Mouse (Mus musculus) embryonic facial prominence, embryonic 13.5 days (tissue): ENCODE measurements around the gene Hdhd3. TPM values are rescaled to one million over a fixed set of nuclear protein-coding genes. Genes with fewer than 3 reads are reported as not detected.
A peak's percentile ranks its signal among the peaks of the same experiment; 100 is the strongest.

ENCODE experiments used
- ATAC-seq: fragments of 200-750 bp; cut with Nextera tagmentation; 2 replicates; pipeline ENCODE4 v1.8.0; 2017; ENCODE audit warnings: low read depth; ENCODE audit not compliant: insufficient number of reproducible peaks, insufficient read depth, low FRiP score, low TSS enrichment
- H3K27ac ChIP-seq: fragments of 300-500 bp; sonication (generic); 2 replicates; pipeline ENCODE4 v1.5.1; 2015; ENCODE audit warnings: moderate library complexity, mild to moderate bottlenecking, inconsistent platforms
- H3K27me3 ChIP-seq: fragments of 300-500 bp; sonication (generic); 2 replicates; pipeline ENCODE4 v1.6.1; 2015; ENCODE audit warnings: mild to moderate bottlenecking, inconsistent platforms
- H3K36me3 ChIP-seq: fragments of 300-500 bp; sonication (generic); 2 replicates; pipeline ENCODE4 v1.6.1; 2015; ENCODE audit warnings: mild to moderate bottlenecking, inconsistent platforms
- H3K4me1 ChIP-seq: fragments of 300-500 bp; sonication (generic); 2 replicates; pipeline ENCODE4 v1.6.1; 2015; ENCODE audit warnings: inconsistent platforms
- H3K4me2 ChIP-seq: fragments of 300-500 bp; sonication (generic); 2 replicates; pipeline ENCODE4 v1.6.1; 2015; ENCODE audit warnings: moderate library complexity, mild to moderate bottlenecking, inconsistent platforms
- H3K4me3 ChIP-seq: fragments of 300-500 bp; sonication (generic); 2 replicates; pipeline ENCODE4 v1.5.1; 2015; ENCODE audit warnings: mild to moderate bottlenecking, inconsistent platforms
- H3K9ac ChIP-seq: fragments of 300-500 bp; sonication (generic); 2 replicates; pipeline ENCODE4 v1.6.1; 2015; ENCODE audit warnings: mild to moderate bottlenecking, inconsistent platforms
- H3K9me3 ChIP-seq: fragments of 300-500 bp; sonication (generic); 2 replicates; pipeline ENCODE4 v1.6.1; 2016; ENCODE audit warnings: inconsistent platforms
- WGBS: fragments of 180-500 bp; shearing (Covaris S2); methylation state at CpG from one replicate; pipeline ENCODE4 v1.1.7; 2015; ENCODE audit warnings: mixed read lengths; 5-methylcytosine and 5-hydroxymethylcytosine counted together
- polyA plus RNA-seq: library from polyadenylated mRNA; unstranded; fragments of >200 nt; fragmentation: Nextera tagmentation; extraction: Ambion mirVana; gene quantifications from 2 replicates; pipeline ENCODE4 v1.2.1, GENCODE M21; 2015

The Hdhd3 gene
- polyA plus RNA-seq, result 11.2 and 11.7 TPM in 2 replicates

- Histone ChIP-seq H3K9me3 (no peaks in the 10 kb centered on the region), H3K4me2 (peak within 1 kb of the TSS; percentile 72), H3K4me3 (peak within 1 kb of the TSS; percentile 83), H3K4me1 (peaks cover 10% of the 10 kb centered on the region), H3K27ac (peak within 1 kb of the TSS; percentile 69), H3K9ac (peak within 1 kb of the TSS; percentile 87), H3K36me3 (peaks cover 27% of the 10 kb centered on the region), H3K27me3 (no peaks in the 10 kb centered on the region)
- WGBS, result 58% methylated on average over 3 of the region's 3 CpGs
- no peak for ATAC-seq
Observed at GRCm38 (mm10) chr4:62503374-62503970, at the start of gene Hdhd3. Hdhd3 (minus strand) TSS chr4:62503467.

GRCm38 (mm10) chr4:62551966-62552365 is 48.7 kb upstream of the Hdhd3 start:
- 82% methylated on average over 7 of the region's 7 CpGs for WGBS
- Histone ChIP-seq H3K4me2 (no peak overlapping the region), H3K9me3 (no peaks in the 10 kb centered on the region), H3K27me3 (no peaks in the 10 kb centered on the region), H3K4me3 (no peak overlapping the region), H3K9ac (no peak overlapping the region), H3K27ac (no peak overlapping the region), H3K4me1 (no peaks in the 10 kb centered on the region), H3K36me3 (no peaks in the 10 kb centered on the region)
- ATAC-seq, result no peak

- H3K4me1 ChIP-seq, result no peaks in the 10 kb centered on the region
- no peak overlapping the region for H3K27ac ChIP-seq
- H3K4me3 ChIP-seq, result no peak overlapping the region
- H3K9ac ChIP-seq, result no peak overlapping the region
- no peak for ATAC-seq
- no peak overlapping the region for H3K4me2 ChIP-seq
- no peaks in the 10 kb centered on the region for H3K27me3 ChIP-seq
- H3K36me3 ChIP-seq, result no peaks in the 10 kb centered on the region
- H3K9me3 ChIP-seq, result no peaks in the 10 kb centered on the region
Observed at GRCm38 (mm10) chr4:62544801-62545200, 41.5 kb upstream of the Hdhd3 start.

- WGBS, result 89% methylated on average over 6 of the region's 6 CpGs
- H3K36me3 ChIP-seq, result no peaks in the 10 kb centered on the region
- H3K4me2 ChIP-seq, result no peak overlapping the region
- no peaks in the 10 kb centered on the region for H3K9me3 ChIP-seq
- no peaks in the 10 kb centered on the region for H3K4me1 ChIP-seq
- no peak overlapping the region for H3K4me3 ChIP-seq
- no peak overlapping the region for H3K9ac ChIP-seq
- ATAC-seq, result no peak
- H3K27ac ChIP-seq, result no peak overlapping the region
- no peaks in the 10 kb centered on the region for H3K27me3 ChIP-seq
Observed at GRCm38 (mm10) chr4:62543782-62544181, 40.5 kb upstream of the Hdhd3 start.

GRCm38 (mm10) chr4:62541802-62542201 is 38.5 kb upstream of the Hdhd3 start:
- no peaks in the 10 kb centered on the region for H3K4me1 ChIP-seq
- no peak overlapping the region for H3K4me3 ChIP-seq
- ATAC-seq, result no peak
- no peaks in the 10 kb centered on the region for H3K36me3 ChIP-seq
- H3K27ac ChIP-seq, result no peak overlapping the region
- H3K27me3 ChIP-seq, result no peaks in the 10 kb centered on the region
- H3K9ac ChIP-seq, result no peak overlapping the region
- no peaks in the 10 kb centered on the region for H3K9me3 ChIP-seq
- H3K4me2 ChIP-seq, result no peak overlapping the region
- 73% methylated on average over 3 of the region's 3 CpGs for WGBS

- no peaks in the 10 kb centered on the region for H3K36me3 ChIP-seq
- peaks cover 11% of the 10 kb centered on the region for H3K4me1 ChIP-seq
- H3K4me3 ChIP-seq, result no peak overlapping the region
- H3K27me3 ChIP-seq, result no peaks in the 10 kb centered on the region
- 0 out of 2 replicates have a peak overlapping the region, but pooled peaks have one; percentile 13 for H3K27ac ChIP-seq
- no peak for ATAC-seq
- H3K9me3 ChIP-seq, result no peaks in the 10 kb centered on the region; the same call in 1 of the 2 replicates
- WGBS, result 50% methylated on average over 6 of the region's 6 CpGs
- no peak overlapping the region for H3K9ac ChIP-seq
- no peak overlapping the region for H3K4me2 ChIP-seq
Observed at GRCm38 (mm10) chr4:62533729-62534128, 30.5 kb upstream of the Hdhd3 start.

- no peak overlapping the region for H3K4me3 ChIP-seq
- H3K36me3 ChIP-seq, result peaks cover 4% of the 10 kb centered on the region
- WGBS, result 84% methylated on average over 4 of the region's 4 CpGs
- no peak overlapping the region for H3K4me2 ChIP-seq
- no peak overlapping the region for H3K27ac ChIP-seq
- H3K9me3 ChIP-seq, result no peaks in the 10 kb centered on the region
- H3K27me3 ChIP-seq, result no peaks in the 10 kb centered on the region
- H3K4me1 ChIP-seq, result peaks cover 16% of the 10 kb centered on the region
- H3K9ac ChIP-seq, result no peak overlapping the region
- ATAC-seq, result no peak
Observed at GRCm38 (mm10) chr4:62527655-62528054, 24.4 kb upstream of the Hdhd3 start.

GRCm38 (mm10) chr4:62526256-62526655 is 23.0 kb upstream of the Hdhd3 start:
- Histone ChIP-seq H3K9ac (no peak overlapping the region), H3K4me1 (peaks cover 16% of the 10 kb centered on the region), H3K4me3 (no peak overlapping the region), H3K36me3 (peaks cover 10% of the 10 kb centered on the region), H3K9me3 (no peaks in the 10 kb centered on the region), H3K27me3 (no peaks in the 10 kb centered on the region), H3K27ac (no peak overlapping the region), H3K4me2 (no peak overlapping the region)
- no peak for ATAC-seq
- WGBS, result 59% methylated on average over 2 of the region's 2 CpGs

- Histone ChIP-seq H3K4me3 (peak overlapping the region; percentile 86), H3K27ac (no peak overlapping the region), H3K27me3 (no peaks in the 10 kb centered on the region), H3K4me1 (peaks cover 9% of the 10 kb centered on the region), H3K36me3 (peaks cover 10% of the 10 kb centered on the region), H3K4me2 (peak overlapping the region; percentile 90), H3K9ac (peak overlapping the region; percentile 90; the same call in 1 of the 2 replicates), H3K9me3 (no peaks in the 10 kb centered on the region)
- ATAC-seq, result no peak
- 1% methylated on average over 10 of the region's 10 CpGs for WGBS
Observed at GRCm38 (mm10) chr4:62525489-62525811, 22.2 kb upstream of the Hdhd3 start.

- Histone ChIP-seq H3K4me3 (peak within 1 kb of the TSS; percentile 86), H3K27ac (peak within 1 kb of the TSS; percentile 96), H3K36me3 (peaks cover 10% of the 10 kb centered on the region), H3K9ac (peak within 1 kb of the TSS; percentile 90), H3K4me2 (peak within 1 kb of the TSS; percentile 90), H3K9me3 (no peaks in the 10 kb centered on the region), H3K4me1 (peaks cover 9% of the 10 kb centered on the region), H3K27me3 (no peaks in the 10 kb centered on the region)
- peak; percentile 97 for ATAC-seq
- under 1% methylated on average over 59 of the region's 59 CpGs for WGBS
Observed at GRCm38 (mm10) chr4:62524651-62525488, 21.6 kb upstream of the Hdhd3 start, which contains the start of the genes Pole3 and 4933430I17Rik. Pole3 (minus strand) TSS chr4:62525068. 4933430I17Rik (plus strand) TSS chr4:62525369.

GRCm38 (mm10) chr4:62520892-62521400 is 17.7 kb upstream of the Hdhd3 start:
- Histone ChIP-seq H3K4me1 (peaks cover 42% of the 10 kb centered on the region), H3K4me3 (no peak overlapping the region), H3K4me2 (no peak overlapping the region), H3K9me3 (no peaks in the 10 kb centered on the region), H3K27ac (no peak overlapping the region), H3K9ac (no peak overlapping the region), H3K36me3 (peaks cover 10% of the 10 kb centered on the region), H3K27me3 (no peaks in the 10 kb centered on the region)
- no peak for ATAC-seq
- WGBS, result 85% methylated on average over 2 of the region's 2 CpGs

GRCm38 (mm10) chr4:62519849-62520233 is 16.6 kb upstream of the Hdhd3 start, which contains the start of gene Alad:
Alad (minus strand) TSS chr4:62519918.
- H3K36me3 ChIP-seq, result peaks cover 10% of the 10 kb centered on the region
- H3K9ac ChIP-seq, result peak within 1 kb of the TSS; percentile 85
- peaks cover 53% of the 10 kb centered on the region for H3K4me1 ChIP-seq
- H3K4me3 ChIP-seq, result peak within 1 kb of the TSS; percentile 80
- under 1% methylated on average over 37 of the region's 37 CpGs for WGBS
- no peaks in the 10 kb centered on the region for H3K27me3 ChIP-seq
- H3K9me3 ChIP-seq, result no peaks in the 10 kb centered on the region
- H3K27ac ChIP-seq, result peak within 1 kb of the TSS; percentile 83
- peak; percentile 73 for ATAC-seq
- peak within 1 kb of the TSS; percentile 82 for H3K4me2 ChIP-seq
